Mouse (Mus musculus) myocyte (in vitro differentiated cells): ENCODE data around the gene Myo1e.

Source experiments
- CEBPB ChIP-seq: IDR thresholded peaks from 2 replicates; pipeline ENCODE4 v1.6.1; 2011; ENCODE audit warnings: mild to moderate bottlenecking, moderate library complexity; ENCODE audit not compliant: poor library complexity, insufficient read depth, severe bottlenecking
- E2F4 ChIP-seq: IDR thresholded peaks from one replicate; pipeline ENCODE4 v1.6.1; 2011; ENCODE audit warnings: mild to moderate bottlenecking, control low read depth, moderate library complexity; ENCODE audit not compliant: insufficient read depth
- MAX ChIP-seq: IDR thresholded peaks from one replicate; pipeline ENCODE4 v1.6.1; 2011; ENCODE audit warnings: low read depth, mild to moderate bottlenecking, control low read depth
- MYOD1 ChIP-seq, 3 experiments: IDR thresholded peaks; one replicate each; pipeline ENCODE4 v1.6.1; 2011; ENCODE audit warnings: control low read depth in 2 of 3, low read depth in 2 of 3, mild to moderate bottlenecking in 2 of 3, moderate library complexity in 1 of 3; ENCODE audit not compliant: insufficient read length in 2 of 3, control insufficient read depth in 1 of 3
- MYOG ChIP-seq, 3 experiments: IDR thresholded peaks; one replicate each; pipeline ENCODE4 v1.6.1; 2011; ENCODE audit warnings: control low read depth in 2 of 3, low read depth in 2 of 3, mild to moderate bottlenecking in 2 of 3; ENCODE audit not compliant: insufficient read length in 2 of 3, control insufficient read depth in 1 of 3, insufficient read depth in 1 of 3
- POLR2A ChIP-seq: IDR thresholded peaks from one replicate; pipeline ENCODE4 v1.6.1; 2011; ENCODE audit warnings: low read depth, mild to moderate bottlenecking, control low read depth, moderate library complexity; ENCODE audit not compliant: insufficient read length
- POLR2AphosphoS2 ChIP-seq: IDR thresholded peaks from one replicate; pipeline ENCODE4 v1.6.1; 2011; ENCODE audit warnings: low read depth, control low read depth; ENCODE audit not compliant: insufficient read length
- REST ChIP-seq: IDR thresholded peaks from one replicate; pipeline ENCODE4 v1.6.1; 2011; ENCODE audit warnings: mild to moderate bottlenecking, control low read depth, moderate library complexity; ENCODE audit not compliant: insufficient read depth, insufficient read length
- SRF ChIP-seq: IDR thresholded peaks from one replicate; pipeline ENCODE4 v1.6.1; 2011; ENCODE audit warnings: low read depth; ENCODE audit not compliant: control insufficient read depth, insufficient read length
- TCF12 ChIP-seq: IDR thresholded peaks from one replicate; pipeline ENCODE4 v1.6.1; 2011; ENCODE audit warnings: mild to moderate bottlenecking, control low read depth; ENCODE audit not compliant: poor library complexity, insufficient read depth, severe bottlenecking
- TCF3 ChIP-seq: IDR thresholded peaks from one replicate; pipeline ENCODE4 v1.6.1; 2011; ENCODE audit warnings: low read depth, control low read depth; ENCODE audit not compliant: insufficient read length
- USF1 ChIP-seq: IDR thresholded peaks from one replicate; pipeline ENCODE4 v1.6.1; 2011; ENCODE audit warnings: low read depth, mild to moderate bottlenecking, control low read depth, moderate library complexity

- TF ChIP-seq MYOD1 (IDR thresholded peaks at IDR 0.05; ENCODE audit: control insufficient read depth in 1 of 3, insufficient read length in 2 of 3, low read depth in 2 of 3), result no peak
- no peak for TF ChIP-seq POLR2AphosphoS2
- TF ChIP-seq CEBPB, result no peak
- no peak for TF ChIP-seq MAX
- TF ChIP-seq POLR2A, result no peak
- no peak for TF ChIP-seq TCF3
- no peak for TF ChIP-seq TCF12
- TF ChIP-seq E2F4, result no peak
- no peak for TF ChIP-seq REST
- no peak for TF ChIP-seq SRF
- TF ChIP-seq USF1, result no peak
- no peak for TF ChIP-seq MYOG (IDR thresholded peaks at IDR 0.05; ENCODE audit: control insufficient read depth in 1 of 3, insufficient read depth in 1 of 3, insufficient read length in 2 of 3, low read depth in 2 of 3)
Observed at GRCm38 (mm10) chr9:70382091-70382490, 174.9 kb downstream of the Myo1e start.
